Mouse (Mus musculus): Measurements from ENCODE around the gene Wipf3.

- TF ChIP-seq ZNF384 (IDR thresholded peaks at IDR 0.05; ENCODE audit: low read depth, low read length) (no peak), ZC3H11A (IDR thresholded peaks at IDR 0.05; ENCODE audit: borderline replicate concordance, low read depth, low read length) (no peak), MAFK (IDR thresholded peaks at IDR 0.05; ENCODE audit: insufficient read depth, low read depth, low read length) (no peak)
Measured at GRCm38 (mm10) chr6:54460172-54460914, 30.9 kb downstream of the Wipf3 start.

All from ES-E14 (cell line).